Mouse (Mus musculus) mouse trophoblast stem cell (cell line): ENCODE data around the gene Trpm8.

Experiments used
- in situ Hi-C, 2 experiments: fragments of 300-500 bp; cut with MseI, MboI; formaldehyde crosslinking; loops; 2 replicates in 1 of 2; 3 replicates in 1 of 2; pipeline ENCODE4 v1.15.1; 2025

The Trpm8 gene

DNA sequence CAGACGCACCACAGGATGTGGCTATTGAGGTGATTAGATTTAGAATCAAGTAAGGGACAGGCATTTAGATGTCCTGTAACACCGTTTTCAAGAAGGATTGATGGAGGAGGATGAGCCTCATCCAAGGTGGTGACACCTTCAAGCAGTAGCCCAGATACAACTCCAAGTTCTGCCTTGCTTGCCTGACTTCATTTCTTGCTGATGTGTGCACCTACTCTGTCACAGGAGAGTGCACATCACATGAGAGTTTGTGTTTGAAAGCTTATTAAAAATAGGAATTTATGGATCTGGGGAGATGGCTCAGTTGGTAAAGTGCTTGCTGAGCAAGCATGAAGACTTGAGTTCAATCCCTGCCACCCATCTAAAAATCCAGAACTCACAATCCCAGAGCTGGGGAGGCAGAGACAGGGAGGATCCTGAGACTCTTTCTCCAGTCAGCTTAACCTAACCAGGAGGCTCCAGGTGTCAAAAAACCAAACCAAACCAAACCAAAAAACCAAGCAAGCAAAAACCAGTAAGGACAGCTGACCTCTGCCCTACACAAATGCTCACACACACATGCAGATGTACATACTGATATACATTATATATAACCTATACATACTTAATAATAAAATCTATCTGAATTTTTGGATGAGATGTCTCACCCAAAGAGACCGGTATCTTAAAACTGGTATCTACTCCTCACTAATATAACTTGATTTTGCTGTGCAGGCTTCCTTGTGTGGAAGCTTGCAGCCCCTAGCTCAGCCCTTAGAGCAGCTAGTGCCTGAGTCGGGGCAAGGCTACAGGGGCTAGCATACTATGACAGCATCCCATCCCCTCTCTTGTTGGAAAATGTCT is 21.4 kb downstream of the Trpm8 start:
- in situ Hi-C loops: loop anchor here in 1 of 2 experiments (25.0 kb wide), 1 partner anchor 162 kb away; the partner anchor contains the start of gene Ugt1a6a

DNA sequence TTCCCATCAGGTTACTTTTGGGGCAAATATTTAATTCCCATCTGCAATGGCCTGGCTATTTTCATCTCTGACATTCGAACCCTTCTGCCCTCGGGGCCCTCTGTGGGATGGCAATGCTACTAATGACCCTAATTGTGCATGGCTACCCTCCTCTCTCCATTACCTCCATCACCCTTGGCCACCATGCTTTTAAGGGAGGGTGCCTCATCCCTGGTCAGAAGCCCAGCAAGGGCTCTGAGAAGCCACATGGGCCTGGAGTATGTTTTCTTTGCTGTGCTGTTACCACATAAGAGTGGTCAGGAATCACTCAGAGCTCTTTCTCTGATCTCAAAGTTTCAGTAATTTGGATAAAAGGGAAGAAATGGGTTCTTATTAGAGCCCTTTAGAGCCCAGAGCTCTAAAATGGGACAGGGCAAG is 22.1 kb downstream of the Trpm8 start:
- in situ Hi-C loops: loop anchor here in 1 of 2 experiments (25.0 kb wide), 1 partner anchor 162 kb away; the partner anchor contains the start of gene Ugt1a6a

GRCm38 (mm10) chr1:88300301-88301050 is 23.0 kb downstream of the Trpm8 start:
- in situ Hi-C loops: no loop called here

- in situ Hi-C loops: no loop called here
Measured at GRCm38 (mm10) chr1:88301121-88302014, 23.9 kb downstream of the Trpm8 start.

DNA sequence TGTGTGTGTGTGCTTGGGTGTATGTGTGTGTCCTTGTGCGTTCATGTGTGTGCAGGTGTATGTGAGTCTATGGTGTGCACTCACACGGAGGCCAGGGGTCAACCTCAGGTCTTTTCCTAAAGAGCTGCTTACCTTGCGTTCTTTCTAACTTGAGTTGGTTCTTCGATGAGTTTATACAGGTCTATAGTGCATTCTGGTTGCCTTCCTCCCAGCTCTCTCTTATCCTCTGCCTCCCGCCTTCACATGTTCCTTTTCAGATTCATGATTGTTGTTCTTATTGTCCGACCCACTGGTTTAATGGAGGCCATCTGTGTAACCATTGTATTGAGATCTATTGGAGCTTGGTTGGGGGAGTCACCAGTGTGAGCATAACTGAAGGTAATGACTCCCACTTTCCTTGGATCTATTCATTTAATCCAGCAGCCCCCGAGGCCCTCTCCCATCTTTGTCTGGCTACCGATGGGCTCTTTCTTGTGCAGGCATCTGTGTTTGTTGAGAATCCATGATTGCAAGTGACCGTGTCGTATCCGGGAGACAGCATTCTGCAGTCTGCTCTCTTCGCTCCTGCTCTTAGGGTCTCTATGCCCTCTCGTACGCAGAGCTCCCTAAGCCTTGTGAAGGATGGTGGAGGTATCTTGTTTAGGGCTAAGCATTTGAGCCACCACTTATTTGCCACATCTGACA is 24.7 kb downstream of the Trpm8 start:
- in situ Hi-C loops: no loop called here

- in situ Hi-C loops: no loop called here
Measured at GRCm38 (mm10) chr1:88303762-88304161, 26.3 kb downstream of the Trpm8 start.

DNA sequence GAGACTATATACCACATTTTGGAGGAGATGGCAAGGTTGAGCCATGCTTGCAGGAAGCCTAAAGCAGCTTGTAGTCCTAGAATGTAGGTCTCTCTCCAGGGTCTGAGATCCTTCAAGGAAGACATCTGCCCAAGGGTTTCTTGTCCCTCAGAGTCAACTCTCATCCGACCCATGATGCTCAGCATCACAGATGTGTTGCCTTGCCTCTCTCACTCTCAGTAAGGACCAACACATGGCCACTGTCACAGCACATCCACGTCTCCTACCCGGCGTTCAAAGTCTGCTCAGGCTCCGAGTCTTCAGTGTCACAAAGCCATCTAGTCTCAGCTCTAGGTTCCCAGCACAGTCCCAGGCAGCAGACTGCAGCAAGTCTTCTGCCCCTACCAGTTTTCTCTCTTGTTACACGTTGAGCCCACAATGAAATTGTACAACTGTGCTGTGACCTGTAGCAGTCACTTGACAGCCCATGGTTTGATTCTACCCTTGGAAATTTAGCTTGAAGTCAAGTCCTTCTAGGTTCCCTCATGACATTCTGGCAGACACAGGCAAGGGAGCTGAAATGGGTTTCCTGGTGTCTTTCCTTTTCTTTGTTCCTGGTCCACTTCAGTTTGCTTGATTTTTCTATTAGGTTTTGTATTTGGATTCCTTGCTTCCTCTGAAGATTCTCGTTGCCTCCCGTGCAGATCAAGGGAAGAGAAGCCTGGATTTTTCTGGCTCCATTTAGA is 27.0 kb downstream of the Trpm8 start:
- in situ Hi-C loops: no loop called here

DNA sequence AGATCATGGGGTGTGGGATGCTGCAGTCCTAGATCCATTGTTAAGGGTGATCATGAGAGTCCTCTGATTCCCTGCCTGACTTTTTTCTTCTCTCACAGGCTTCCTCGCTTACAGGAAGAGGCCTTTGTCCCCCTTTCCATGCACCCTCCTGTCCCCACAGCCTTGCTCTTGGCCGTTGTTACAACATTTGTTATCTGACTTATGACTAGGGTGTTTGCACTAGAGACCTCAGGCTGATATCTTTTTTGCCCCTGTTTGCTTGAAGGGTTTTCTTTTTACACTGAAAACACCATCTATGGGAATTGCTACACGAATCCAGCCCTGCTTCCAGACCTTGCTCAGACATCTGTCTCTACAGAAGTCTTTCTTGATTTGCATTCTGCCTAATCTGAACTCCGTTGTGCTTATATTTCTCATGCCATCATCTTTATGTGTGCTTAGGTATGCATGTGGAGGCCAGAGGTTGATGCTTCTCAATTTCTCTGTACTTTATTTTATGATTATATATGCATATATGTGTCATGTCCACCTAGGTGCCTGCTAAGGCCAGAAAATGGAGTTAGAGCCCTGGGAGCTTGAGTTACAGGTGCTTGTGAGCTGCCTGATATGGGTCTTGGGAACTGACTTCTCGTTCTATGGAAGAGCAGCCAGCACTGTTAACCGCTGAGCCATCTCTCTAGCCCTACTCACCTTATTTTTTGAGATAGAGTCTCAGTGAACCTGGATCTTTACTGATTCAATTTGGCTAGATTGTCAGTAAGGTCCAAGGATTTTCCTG is 27.7 kb downstream of the Trpm8 start:
- in situ Hi-C loops: no loop called here

DNA sequence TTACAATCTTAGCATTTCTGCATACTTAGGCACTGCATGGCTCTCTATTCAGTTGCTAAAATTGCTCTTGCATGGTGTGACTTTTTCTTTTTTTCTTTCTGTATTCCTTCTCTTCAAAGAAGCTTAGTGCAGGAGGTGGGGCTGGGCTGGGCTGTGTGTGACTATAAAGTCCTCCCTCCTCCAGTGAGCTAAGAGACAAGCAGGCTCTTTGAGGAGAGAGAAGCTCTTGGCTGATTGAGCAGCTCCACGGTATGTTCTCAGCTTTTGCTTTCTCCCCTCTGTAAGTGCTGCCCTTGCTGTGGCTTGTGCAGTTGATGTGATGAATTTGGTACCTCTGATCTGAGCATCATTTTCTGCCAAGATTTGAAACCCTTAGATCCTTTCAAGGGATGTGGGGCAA is 29.1 kb downstream of the Trpm8 start:
- in situ Hi-C loops: no loop called here

DNA sequence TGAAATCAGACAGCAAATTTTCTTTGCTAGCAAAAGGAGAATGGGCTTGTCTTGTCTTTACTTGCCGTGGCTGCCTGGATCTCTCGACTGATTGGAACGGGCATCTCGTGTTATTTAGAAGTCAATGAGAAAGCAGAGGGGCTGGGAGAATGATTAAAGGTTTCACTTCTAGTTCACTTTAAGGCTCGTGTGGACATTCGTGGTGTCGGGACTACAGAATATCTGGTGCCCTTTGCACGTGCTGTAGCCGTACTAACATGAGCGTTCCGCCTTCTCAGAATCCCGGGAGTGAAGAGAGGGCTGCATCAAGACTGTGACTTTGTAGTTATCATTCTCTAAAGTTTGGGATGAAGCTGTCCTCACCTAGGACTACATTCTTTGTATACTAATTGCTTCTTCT is 29.7 kb downstream of the Trpm8 start:
- in situ Hi-C loops: no loop called here

- in situ Hi-C loops: no loop called here
Measured at GRCm38 (mm10) chr1:88309020-88309419, 31.6 kb downstream of the Trpm8 start.

- in situ Hi-C loops: no loop called here
Measured at GRCm38 (mm10) chr1:88309905-88310304, 32.4 kb downstream of the Trpm8 start.

DNA sequence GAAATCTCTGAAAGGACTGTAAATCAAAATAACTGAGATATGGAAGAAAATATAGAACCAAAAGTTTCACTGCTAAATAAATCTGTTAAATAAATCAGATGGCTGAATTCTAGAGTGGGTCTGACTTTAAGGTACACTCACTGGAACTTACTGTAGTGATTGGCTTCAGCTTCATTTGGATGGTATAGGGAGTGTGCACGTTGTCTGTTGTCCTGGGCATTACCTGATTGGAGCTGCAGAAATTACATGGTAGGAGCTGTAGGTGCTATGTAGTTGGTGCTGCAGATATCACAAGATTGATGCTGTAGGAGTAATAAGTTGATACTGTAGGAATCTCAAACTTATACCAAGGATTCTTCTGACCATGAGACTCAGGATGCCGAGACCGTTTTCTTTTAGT is 32.9 kb downstream of the Trpm8 start:
- in situ Hi-C loops: no loop called here

DNA sequence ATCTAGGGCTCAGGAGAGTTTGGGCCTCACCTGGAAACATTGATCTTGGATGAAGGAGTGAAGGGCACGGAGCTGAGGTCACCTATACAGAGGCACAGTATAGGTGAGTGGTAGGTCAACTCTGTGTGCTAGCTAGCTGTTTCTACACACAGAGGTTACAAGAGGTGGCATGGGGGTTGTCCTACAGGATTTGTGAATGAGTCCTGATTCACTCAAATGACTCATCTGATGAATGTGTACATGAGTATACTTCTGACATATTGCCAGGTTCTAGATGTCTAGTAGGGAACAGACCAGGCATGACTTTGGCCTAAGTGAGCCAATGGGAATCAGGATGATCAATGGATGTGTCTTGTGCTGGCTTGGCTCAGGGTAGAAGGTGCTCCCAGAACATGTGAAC is 39.8 kb downstream of the Trpm8 start:
- in situ Hi-C loops: no loop called here

DNA sequence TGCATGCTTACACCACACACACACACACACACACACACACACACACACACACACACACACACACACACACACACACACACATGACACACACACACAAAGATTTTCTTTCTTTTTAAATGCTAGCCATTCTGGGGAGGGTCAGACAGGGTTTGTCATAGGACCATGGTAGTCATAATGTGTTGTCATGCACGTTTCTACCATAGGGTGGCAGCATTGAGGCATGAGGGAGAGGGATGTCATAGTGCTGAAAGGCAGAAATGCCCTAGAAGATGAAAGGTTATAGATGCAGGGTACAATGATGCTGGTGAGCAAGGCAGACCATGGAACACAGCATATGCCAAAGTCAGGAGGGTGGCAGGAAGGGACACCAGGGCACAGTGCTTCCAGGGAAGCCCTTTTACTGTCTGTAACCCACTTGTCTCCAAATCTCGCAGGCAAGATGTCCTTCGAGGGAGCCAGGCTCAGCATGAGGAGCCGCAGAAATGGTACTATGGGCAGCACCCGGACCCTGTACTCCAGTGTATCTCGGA is 41.1 kb downstream of the Trpm8 start:
- in situ Hi-C loops: no loop called here

- in situ Hi-C loops: no loop called here
Measured at GRCm38 (mm10) chr1:88320821-88321395, 43.4 kb downstream of the Trpm8 start.

GRCm38 (mm10) chr1:88322146-88322545 is 44.7 kb downstream of the Trpm8 start:
- in situ Hi-C loops: no loop called here

DNA sequence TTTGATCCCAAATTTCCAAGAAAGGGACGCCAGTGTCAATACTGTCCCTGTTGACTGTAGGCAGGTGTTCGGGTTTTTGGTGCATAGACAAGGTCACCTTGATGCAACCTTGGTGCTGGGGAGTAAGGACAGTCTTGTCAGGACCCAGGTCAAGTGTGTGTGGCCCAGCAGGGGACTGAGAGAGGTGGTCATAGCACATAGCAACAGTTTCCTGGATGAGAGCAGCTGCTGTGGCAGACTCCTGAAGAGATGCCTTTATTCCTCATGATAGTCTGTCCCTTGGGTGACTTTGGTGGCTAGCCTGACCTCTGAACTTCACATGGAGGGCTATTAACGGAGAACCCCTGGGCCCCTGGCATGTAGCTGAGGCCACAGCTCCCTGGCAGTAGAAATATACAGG is 45.6 kb downstream of the Trpm8 start:
- in situ Hi-C loops: no loop called here

DNA sequence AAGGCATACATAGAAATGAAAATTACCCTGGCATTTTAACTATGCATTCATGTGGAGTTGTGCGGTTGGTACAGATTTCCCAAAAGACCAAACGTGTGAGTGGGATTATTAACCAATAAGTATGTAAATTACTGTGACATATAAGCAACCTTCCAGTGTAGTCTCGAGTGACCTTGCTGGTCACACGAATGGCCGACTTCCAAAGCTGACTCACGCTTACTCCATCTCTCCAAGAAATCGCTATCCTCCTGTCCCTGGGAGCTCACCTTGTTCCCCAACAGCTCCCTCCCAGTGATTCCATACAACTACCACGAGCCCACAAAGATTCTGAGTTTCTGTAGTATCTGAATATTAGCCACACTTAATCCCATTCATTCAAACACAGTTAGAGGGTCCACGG is 62.0 kb downstream of the Trpm8 start:
- in situ Hi-C loops: no loop called here
